Mouse (Mus musculus): ENCODE results near the gene Dgki.

GRCm38 (mm10) chr6:36808306-36809058, 491.5 kb downstream of the Dgki start:
- no peak for TF ChIP-seq CTCF (IDR thresholded peaks at IDR 0.05; ENCODE audit: low read depth, low read length)
- TF ChIP-seq POLR2A (IDR thresholded peaks at IDR 0.05; ENCODE audit: borderline replicate concordance, low read depth, low read length), result no peak
